ENCODE assay signal across 10 mouse cellular contexts in the genomic region with DNA sequence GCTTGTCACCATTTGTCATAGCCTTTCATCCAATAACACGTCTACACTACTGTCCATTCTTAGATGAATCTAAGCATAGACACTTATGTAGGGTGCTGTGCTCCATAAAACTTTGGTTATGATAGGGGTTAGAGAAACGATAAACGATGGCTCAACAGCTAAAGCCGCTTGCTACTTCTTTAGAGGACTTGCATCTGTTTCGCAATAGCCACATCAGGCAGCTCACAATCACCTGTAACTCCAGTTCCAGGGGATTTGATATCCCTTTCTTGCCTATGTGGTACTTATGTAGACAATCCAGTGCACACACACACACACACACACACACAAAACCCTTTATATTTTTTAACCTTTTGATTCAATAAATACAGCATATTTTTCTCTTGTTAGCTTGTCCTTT.
"Had no signal": no experiment of that assay in that cellular context is flagged by ENCODE, and none has a peak within 500 bp of the region (broad histone marks: within the 10 kb centered on the region; RNA-seq: fewer than 3 reads in every experiment).

No protein-coding gene starts in this region.

- DNase-seq: midbrain, embryonic 14.5 days; right cerebral cortex, postnatal 14 days; thymus, postnatal 14 days; thymus, postnatal 36 days had no signal

- H3K27me3 ChIP-seq: midbrain, embryonic 12.5 days; neural tube, embryonic 12.5 days; stomach, embryonic 15.5 days had no signal

- H3K36me3 ChIP-seq: midbrain, embryonic 10.5 days; midbrain, embryonic 12.5 days; neural tube, embryonic 12.5 days; stomach, embryonic 15.5 days had no signal

- H3K4me3 ChIP-seq: midbrain, embryonic 10.5 days; midbrain, embryonic 12.5 days; neural tube, embryonic 12.5 days; stomach, embryonic 15.5 days had no signal

- H3K4me2 ChIP-seq: lung, embryonic 14.5 days; midbrain, embryonic 12.5 days; neural tube, embryonic 12.5 days; stomach, embryonic 15.5 days had no signal

- H3K4me1 ChIP-seq: midbrain, embryonic 10.5 days; midbrain, embryonic 12.5 days; neural tube, embryonic 12.5 days had no signal

- H3K27ac ChIP-seq: midbrain, embryonic 10.5 days; midbrain, embryonic 12.5 days; neural tube, embryonic 12.5 days; stomach, embryonic 15.5 days; stomach, postnatal 0 days had no signal
